Mouse (Mus musculus): ENCODE results near the gene Hagh.

DNA sequence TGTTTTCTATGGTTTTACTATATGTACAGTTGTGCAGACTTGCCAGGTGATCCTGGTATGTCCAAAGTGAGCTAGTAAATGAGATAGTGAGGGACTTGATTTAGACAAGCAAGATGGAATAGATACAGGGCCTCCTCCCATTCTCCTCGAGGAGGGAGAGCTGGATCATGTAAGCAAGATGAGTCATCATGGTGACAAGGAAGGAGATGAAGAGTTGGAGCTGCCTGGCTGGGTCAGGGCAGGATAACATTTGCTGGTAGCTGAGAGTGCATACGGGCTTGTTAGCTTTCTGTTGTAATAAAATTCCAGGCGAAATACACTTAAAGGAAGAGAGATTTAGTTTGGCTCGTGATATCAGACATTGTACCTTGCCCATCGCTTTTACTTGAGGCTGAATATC, 398 bp downstream of the Hagh start:
- no peak for TF ChIP-seq CTCF (IDR thresholded peaks at IDR 0.05; ENCODE audit: low read depth, low read length)
- TF ChIP-seq POLR2A (IDR thresholded peaks at IDR 0.05; ENCODE audit: extremely low read depth, insufficient read depth, low read length) = no peak

Data from liver, adult 2 months (tissue).